Mouse (Mus musculus): ENCODE data around the gene Smco1. TPM values are rescaled to one million over a fixed set of nuclear protein-coding genes. Genes with fewer than 3 reads are reported as not detected.

The Smco1 gene
- polyA plus RNA-seq, 1 experiment from 2014 or later, result 0.15 TPM

DNA sequence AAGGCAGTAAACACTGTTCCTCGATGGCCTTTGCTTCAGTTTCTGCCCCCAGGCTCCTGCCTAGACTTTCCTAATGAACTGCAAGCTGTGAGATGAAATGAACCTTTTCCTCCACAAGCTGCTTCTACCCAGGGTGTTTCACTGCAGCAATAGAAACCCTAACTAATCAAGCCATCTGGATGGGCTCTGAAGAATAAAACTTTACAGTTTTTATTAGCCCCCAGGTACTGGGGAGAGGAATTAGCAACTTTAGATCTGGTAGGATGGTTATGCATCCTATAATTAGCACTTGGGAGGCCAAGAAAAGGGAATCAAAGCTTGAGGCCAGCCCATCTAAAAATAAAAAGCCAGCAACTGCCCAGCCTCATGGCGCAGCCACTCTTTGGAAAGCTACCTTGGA, 45.3 kb downstream of the Smco1 start:
- Histone ChIP-seq H3K36me3 (no peaks in the 10 kb centered on the region), H3K4me2 (replicated peaks) (no peak overlapping the region), H3K27ac (no peak overlapping the region), H3K9ac (replicated peaks) (no peak overlapping the region), H3K27me3 (no peaks in the 10 kb centered on the region), H3K4me3 (replicated peaks) (no peak overlapping the region), H3K9me3 (no peaks in the 10 kb centered on the region), H3K4me1 (replicated peaks) (no peaks in the 10 kb centered on the region)
- WGBS, result 86% methylated on average over 2 of the region's 2 CpGs
- ATAC-seq, result no peak

DNA sequence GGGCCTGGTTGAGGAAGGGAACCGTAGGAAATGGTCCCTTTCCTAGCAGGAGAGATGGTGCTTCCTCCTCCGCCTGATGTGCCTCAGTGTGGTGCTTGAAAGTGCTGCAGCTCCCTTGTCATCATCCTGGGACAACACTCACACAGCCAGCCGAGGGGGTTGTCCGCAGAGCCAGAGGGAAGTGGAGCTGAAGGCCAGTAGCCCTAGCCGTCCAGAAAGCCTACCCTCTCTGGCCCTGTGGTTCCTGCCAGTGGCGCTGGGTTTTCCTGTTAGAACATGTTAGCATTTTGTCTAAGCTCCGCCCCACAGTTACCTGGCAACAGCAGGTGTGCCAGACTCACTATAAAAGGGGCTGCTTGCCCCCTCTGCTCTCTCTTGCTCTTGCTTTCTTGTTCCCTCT, 52.7 kb downstream of the Smco1 start:
- H3K4me2 ChIP-seq (replicated peaks), result no peak overlapping the region
- no peaks in the 10 kb centered on the region for H3K9me3 ChIP-seq
- H3K4me3 ChIP-seq (replicated peaks), result no peak overlapping the region
- no peaks in the 10 kb centered on the region for H3K36me3 ChIP-seq
- H3K27ac ChIP-seq, result no peak overlapping the region
- no peak overlapping the region for H3K9ac ChIP-seq (replicated peaks)
- no peaks in the 10 kb centered on the region for H3K4me1 ChIP-seq (replicated peaks)
- no peak for ATAC-seq
- WGBS, result 46% methylated on average over 7 of the region's 7 CpGs
- H3K27me3 ChIP-seq, result no peaks in the 10 kb centered on the region

MicroRNA genes within 50 kb of the gene (microRNA counts, 519-probe panel; counts per million panel counts)
- 110 counts per million, percentile 56 among the panel's probes with 10 or more counts for microRNA mmu-miR-1946a

Small RNA genes lying within 50 kb of the gene (microRNA-seq; reads per million reads assigned to microRNA genes)
- not detected for gene Mir1946a

Other genes with a start within 250 kb of the Smco1 start
- 41.9 and 43.6 TPM in 2 replicates for gene Pak2, start 192.1 kb upstream of the Smco1 start, polyA plus RNA-seq (2015; fragmentation: Nextera tagmentation; extraction: Ambion mirVana)
- gene Pigx, start 171.7 kb upstream of the Smco1 start, polyA plus RNA-seq (2015; fragmentation: Nextera tagmentation; extraction: Ambion mirVana), result 149 and 153 TPM in 2 replicates
- 45.6 and 46.9 TPM in 2 replicates for gene Cep19, start 171.7 kb upstream of the Smco1 start, polyA plus RNA-seq (2015; fragmentation: Nextera tagmentation; extraction: Ambion mirVana)
- gene Nrros, start 105.9 kb upstream of the Smco1 start, polyA plus RNA-seq (2015; fragmentation: Nextera tagmentation; extraction: Ambion mirVana), result 5.9 and 7.1 TPM in 2 replicates
- not detected in 2 replicates for gene Bex6, start 91.6 kb upstream of the Smco1 start, polyA plus RNA-seq (2015; fragmentation: Nextera tagmentation; extraction: Ambion mirVana)
- 8.3 and 8.4 TPM in 2 replicates for gene Fbxo45, start 24.3 kb upstream of the Smco1 start, polyA plus RNA-seq (2015; fragmentation: Nextera tagmentation; extraction: Ambion mirVana)
- 15.6 and 16.2 TPM in 2 replicates for gene Wdr53, start 24.2 kb upstream of the Smco1 start, polyA plus RNA-seq (2015; fragmentation: Nextera tagmentation; extraction: Ambion mirVana)
- 26.9 and 29.7 TPM in 2 replicates for gene Rnf168, start 6.0 kb downstream of the Smco1 start, polyA plus RNA-seq (2015; fragmentation: Nextera tagmentation; extraction: Ambion mirVana)
- gene Ubxn7, start 60.8 kb downstream of the Smco1 start, polyA plus RNA-seq (2015; fragmentation: Nextera tagmentation; extraction: Ambion mirVana), result 28.5 and 33.1 TPM in 2 replicates
- not detected in 2 replicates for gene Tm4sf19, start 129.0 kb downstream of the Smco1 start, polyA plus RNA-seq (2015; fragmentation: Nextera tagmentation; extraction: Ambion mirVana)
- gene Tctex1d2, start 148.2 kb downstream of the Smco1 start, polyA plus RNA-seq (2015; fragmentation: Nextera tagmentation; extraction: Ambion mirVana), result 30.1 and 38.8 TPM in 2 replicates
- 47.8 and 48.0 TPM in 2 replicates for gene Pcyt1a, start 159.5 kb downstream of the Smco1 start, polyA plus RNA-seq (2015; fragmentation: Nextera tagmentation; extraction: Ambion mirVana)
- 0.27 and 0.39 TPM in 2 replicates for gene Slc51a, start 216.4 kb downstream of the Smco1 start, polyA plus RNA-seq (2015; fragmentation: Nextera tagmentation; extraction: Ambion mirVana)
- gene Zdhhc19, start 224.8 kb downstream of the Smco1 start, polyA plus RNA-seq (2015; fragmentation: Nextera tagmentation; extraction: Ambion mirVana), result not detected in 2 replicates

Data from midbrain, embryonic 13.5 days (tissue).